Mouse (Mus musculus): ENCODE results near the gene Mllt3. TPM values are rescaled to one million over a fixed set of nuclear protein-coding genes. Genes with fewer than 3 reads are reported as not detected.

The Mllt3 gene
- polyA plus RNA-seq, 1 experiment from 2014 or later: 37.9 TPM

DNA sequence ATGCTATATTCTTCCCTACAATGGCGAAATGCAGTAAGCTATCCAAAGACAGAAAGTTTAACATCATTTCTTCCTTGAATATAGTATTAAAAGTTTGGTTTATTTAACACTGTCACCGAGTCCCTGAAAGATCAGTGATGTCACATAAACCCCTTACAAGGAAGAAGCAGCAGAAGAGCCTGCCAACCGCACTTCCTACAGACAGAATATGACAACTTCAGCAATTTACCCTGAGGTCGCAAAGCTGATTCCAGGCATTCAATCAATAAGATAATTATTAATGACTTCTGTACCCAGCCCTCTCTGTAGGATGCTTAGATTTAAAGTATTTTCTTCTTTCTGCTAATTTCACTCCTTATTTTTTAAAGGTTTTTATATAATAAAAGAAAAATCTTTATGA is 140.2 kb downstream of the Mllt3 start:
- ATAC-seq (no peak), DNase-seq (ENCODE audit: low read depth, low spot score) (no peak)
- ChIA-PET POLR2A (interaction anchor here (0.6 to 1.0 kb wide), 2 partner anchors 11 to 133 kb away, joined by 4 read pairs; no protein-coding TSS in a partner anchor), CTCF (no interaction called here)
- H3K27me3 ChIP-seq: no peaks in the 10 kb centered on the region
- TF ChIP-seq CTCF (IDR thresholded peaks at IDR 0.05): no peak
- in situ Hi-C loops (cut with MboI; ENCODE audit: low pct_unique_long_range_greater_than_20kb): no loop called here

- ChIA-PET POLR2A (no interaction called here), CTCF (interaction anchor here (1.7 kb wide), 1 partner anchor 10 kb away, joined by 4 read pairs; no protein-coding TSS in a partner anchor)
- DNase-seq (ENCODE audit: low read depth, low spot score): no peak
- in situ Hi-C loops (cut with MboI; ENCODE audit: low pct_unique_long_range_greater_than_20kb): no loop called here
- no peak for TF ChIP-seq CTCF (IDR thresholded peaks at IDR 0.05)
- no peaks in the 10 kb centered on the region for H3K27me3 ChIP-seq
- no peak for ATAC-seq
Measured at GRCm38 (mm10) chr4:87883225-87883875, 149.8 kb downstream of the Mllt3 start.

DNA sequence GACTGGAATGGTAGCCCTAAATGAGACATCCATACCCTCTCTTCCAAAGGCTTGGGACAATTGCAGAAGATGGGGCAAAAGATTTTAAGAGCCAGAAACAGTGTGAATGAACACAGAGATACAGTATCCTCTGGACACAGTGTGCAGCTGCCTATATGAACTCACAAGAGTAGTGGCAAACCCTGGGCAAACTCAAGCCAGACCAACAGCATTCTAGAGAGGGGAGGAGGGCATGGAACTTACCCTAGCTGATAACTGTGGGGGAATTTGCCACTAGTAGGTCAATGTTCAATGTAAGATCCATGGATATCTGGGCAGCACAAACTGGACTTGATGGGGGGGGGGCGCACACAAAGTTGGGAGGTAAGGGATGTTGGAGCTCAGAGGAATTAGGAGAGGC is 151.2 kb downstream of the Mllt3 start:
- no peaks in the 10 kb centered on the region for H3K27me3 ChIP-seq
- DNase-seq (ENCODE audit: low read depth, low spot score) (no peak), ATAC-seq (no peak)
- ChIA-PET POLR2A (no interaction called here), CTCF (interaction anchor here (1.7 kb wide), 1 partner anchor 8 kb away, joined by 4 read pairs; no protein-coding TSS in a partner anchor)
- no peak for TF ChIP-seq CTCF (IDR thresholded peaks at IDR 0.05)
- in situ Hi-C loops (cut with MboI; ENCODE audit: low pct_unique_long_range_greater_than_20kb): no loop called here

DNA sequence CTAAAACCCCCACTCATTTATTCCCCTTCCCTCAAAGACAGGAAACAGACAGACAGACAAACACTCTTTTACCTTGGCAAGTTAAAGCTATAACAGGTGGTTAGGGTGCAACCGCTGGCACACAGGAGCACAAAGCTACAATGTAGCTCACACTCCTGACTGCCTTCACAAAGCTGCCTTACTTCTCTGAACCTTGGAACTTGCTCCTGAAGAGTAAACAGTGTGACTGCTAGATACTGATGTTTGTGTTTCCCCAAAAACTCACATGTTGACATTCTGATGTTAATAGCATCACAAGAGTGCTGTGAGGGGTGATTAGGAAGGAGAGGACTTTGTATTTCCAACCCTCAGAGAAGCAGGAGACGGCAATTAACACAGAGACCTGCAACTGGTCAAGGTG is 151.6 kb downstream of the Mllt3 start:
- ChIA-PET CTCF (no interaction called here), POLR2A (no interaction called here)
- H3K27me3 ChIP-seq: no peaks in the 10 kb centered on the region
- no peak for DNase-seq (ENCODE audit: low read depth, low spot score)
- in situ Hi-C loops (cut with MboI; ENCODE audit: low pct_unique_long_range_greater_than_20kb): no loop called here
- TF ChIP-seq CTCF (IDR thresholded peaks at IDR 0.05): no peak
- no peak for ATAC-seq

- ATAC-seq: no peak
- in situ Hi-C loops (cut with MboI; ENCODE audit: low pct_unique_long_range_greater_than_20kb): no loop called here
- ChIA-PET CTCF (no interaction called here), POLR2A (interaction anchor here (0.7 kb wide), 1 partner anchor 20 kb away, joined by 3 read pairs; no protein-coding TSS in a partner anchor)
- no peak for TF ChIP-seq CTCF (IDR thresholded peaks at IDR 0.05)
- no peaks in the 10 kb centered on the region for H3K27me3 ChIP-seq
- no peak for DNase-seq (ENCODE audit: low read depth, low spot score)
Measured at GRCm38 (mm10) chr4:87880297-87880696, 152.9 kb downstream of the Mllt3 start.

GRCm38 (mm10) chr4:87878701-87879100 is 154.5 kb downstream of the Mllt3 start:
- H3K27me3 ChIP-seq: no peaks in the 10 kb centered on the region
- CTCF ChIA-PET: no interaction called here
- in situ Hi-C loops (cut with MboI; ENCODE audit: low pct_unique_long_range_greater_than_20kb): no loop called here
- no peak for TF ChIP-seq CTCF (IDR thresholded peaks at IDR 0.05)
- DNase-seq (ENCODE audit: low read depth, low spot score) (no peak), ATAC-seq (no peak)
- POLR2A ChIA-PET: no interaction called here

GRCm38 (mm10) chr4:87870563-87870962 is 162.6 kb downstream of the Mllt3 start:
- POLR2A ChIA-PET: no interaction called here
- CTCF ChIA-PET: no interaction called here
- no peaks in the 10 kb centered on the region for H3K27me3 ChIP-seq
- ATAC-seq: no peak
- no peak for DNase-seq (ENCODE audit: low read depth, low spot score)
- no peak for TF ChIP-seq CTCF (IDR thresholded peaks at IDR 0.05)
- in situ Hi-C loops (cut with MboI; ENCODE audit: low pct_unique_long_range_greater_than_20kb): no loop called here

DNA sequence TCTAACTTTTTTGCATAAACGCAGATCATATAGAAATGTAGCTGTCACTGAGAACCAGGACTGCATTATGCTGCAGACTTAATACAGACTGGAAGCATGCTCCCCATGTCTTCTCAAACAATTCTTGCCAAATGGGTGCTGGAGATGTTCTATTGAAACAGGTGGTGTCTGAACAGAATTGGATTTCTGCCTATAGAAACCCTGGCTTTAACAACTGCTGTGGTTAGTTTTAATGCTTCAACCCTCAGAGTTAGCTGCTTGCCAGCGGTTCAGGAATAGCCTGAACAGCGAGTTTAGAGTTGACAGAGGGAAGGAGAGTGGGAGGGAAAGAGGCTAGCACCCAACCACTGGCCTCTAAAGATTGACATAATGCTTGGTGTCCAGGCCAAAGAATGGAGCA is 166.6 kb downstream of the Mllt3 start:
- TF ChIP-seq CTCF (IDR thresholded peaks at IDR 0.05): no peak
- CTCF ChIA-PET: no interaction called here
- no peak for ATAC-seq
- in situ Hi-C loops (cut with MboI; ENCODE audit: low pct_unique_long_range_greater_than_20kb): no loop called here
- no peak for DNase-seq (ENCODE audit: low read depth, low spot score)
- POLR2A ChIA-PET: no interaction called here
- no peaks in the 10 kb centered on the region for H3K27me3 ChIP-seq

GRCm38 (mm10) chr4:87865848-87866247 is 167.3 kb downstream of the Mllt3 start:
- DNase-seq (ENCODE audit: low read depth, low spot score): no peak
- in situ Hi-C loops (cut with MboI; ENCODE audit: low pct_unique_long_range_greater_than_20kb): no loop called here
- TF ChIP-seq CTCF (IDR thresholded peaks at IDR 0.05): no peak
- POLR2A ChIA-PET: no interaction called here
- no peaks in the 10 kb centered on the region for H3K27me3 ChIP-seq
- ATAC-seq: no peak
- CTCF ChIA-PET: no interaction called here

GRCm38 (mm10) chr4:87865041-87865440 is 168.1 kb downstream of the Mllt3 start:
- no peak for TF ChIP-seq CTCF (IDR thresholded peaks at IDR 0.05)

GRCm38 (mm10) chr4:87863212-87863611 is 170.0 kb downstream of the Mllt3 start:
- ChIA-PET CTCF (interaction anchor here (0.9 kb wide), 1 partner anchor 8 kb away, joined by 4 read pairs; no protein-coding TSS in a partner anchor), POLR2A (no interaction called here)
- in situ Hi-C loops (cut with MboI; ENCODE audit: low pct_unique_long_range_greater_than_20kb): no loop called here
- no peak for DNase-seq (ENCODE audit: low read depth, low spot score)
- no peak for ATAC-seq
- H3K27me3 ChIP-seq: no peaks in the 10 kb centered on the region
- TF ChIP-seq CTCF (IDR thresholded peaks at IDR 0.05): no peak

More at GRCm38 (mm10) chr4:87865041-87865440, 168.1 kb downstream of the Mllt3 start:
- CTCF ChIA-PET: interaction anchor here (1.2 kb wide), 1 partner anchor 46 kb away, joined by 3 read pairs; no protein-coding TSS in a partner anchor
- no peaks in the 10 kb centered on the region for H3K27me3 ChIP-seq
- POLR2A ChIA-PET: no interaction called here
- ATAC-seq: peak; percentile 47
- no peak for DNase-seq (ENCODE audit: low read depth, low spot score)
- in situ Hi-C loops (cut with MboI; ENCODE audit: low pct_unique_long_range_greater_than_20kb): no loop called here

DNA sequence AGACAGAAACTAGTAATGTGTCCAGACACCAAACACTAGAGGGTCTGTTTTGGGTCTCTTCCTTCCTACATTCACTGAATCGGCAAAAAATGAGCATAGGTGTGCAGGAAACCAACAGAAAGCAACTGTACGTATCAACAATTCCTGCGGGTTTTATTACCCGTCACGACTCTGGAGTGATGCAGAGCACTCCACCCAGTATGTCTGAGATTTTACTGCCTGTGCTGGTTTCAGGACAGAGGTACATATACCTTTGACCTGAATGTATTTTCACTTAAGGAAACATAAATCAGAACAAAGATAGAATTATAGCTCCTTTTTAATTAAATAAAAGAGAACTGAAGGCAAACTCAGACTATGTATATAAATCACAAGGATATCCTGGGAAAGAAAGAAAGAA is 172.4 kb downstream of the Mllt3 start:
- DNase-seq (ENCODE audit: low read depth, low spot score): no peak
- CTCF ChIA-PET: no interaction called here
- no peak for ATAC-seq
- H3K27me3 ChIP-seq: no peaks in the 10 kb centered on the region
- TF ChIP-seq CTCF (IDR thresholded peaks at IDR 0.05): no peak
- POLR2A ChIA-PET: no interaction called here
- in situ Hi-C loops (cut with MboI; ENCODE audit: low pct_unique_long_range_greater_than_20kb): no loop called here
